Mouse (Mus musculus) common myeloid progenitor, adult 5-6 weeks (primary cell): Measurements from ENCODE around the gene Clec2g. TPM values are rescaled to one million over a fixed set of nuclear protein-coding genes. Genes with fewer than 3 reads are reported as not detected.
"Not testable (repeated sequence)": the region's sequence is repeated elsewhere in the genome, so short reads cannot be mapped to it uniquely, and the experiment has no call there.

Source experiments
- ATAC-seq: replicated peaks from 2 replicates; pipeline ENCODE4 v1.8.0; 2016; ENCODE audit warnings: low read depth, mild to moderate bottlenecking, moderate TSS enrichment, inconsistent platforms; ENCODE audit not compliant: poor library complexity, severe bottlenecking
- total RNA-seq: library from RNA; stranded (forward); fragments of 200-1000, 187-1606 nt; gene quantifications from 2 replicates; pipeline ENCODE4 v1.2.3, GENCODE M21; 2017

The Clec2g gene
- total RNA-seq = not detected in 2 replicates

GRCm38 (mm10) chr6:128934081-128934480, at the start of gene Clec2g:
Gene Clec2g, plus strand, starts transcription at chr6:128934381.
- ATAC-seq = not testable (repeated sequence)

GRCm38 (mm10) chr6:128887091-128887790, 46.9 kb upstream of the Clec2g start, which contains the start of gene Clec2i:
Gene Clec2i, plus strand, starts transcription at chr6:128887588.
- peak; percentile 45 for ATAC-seq

- peak; percentile 70 for ATAC-seq
Observed at GRCm38 (mm10) chr6:128888834-128889233, 45.3 kb upstream of the Clec2g start.

- ATAC-seq = peak; percentile 59
Observed at GRCm38 (mm10) chr6:128890948-128891355, 43.2 kb upstream of the Clec2g start, which contains the start of gene BC035044. Gene BC035044, minus strand, starts transcription at chr6:128891126.

- ATAC-seq = no peak
Observed at GRCm38 (mm10) chr6:128895404-128896001, 38.7 kb upstream of the Clec2g start.

GRCm38 (mm10) chr6:128900044-128900443, 34.1 kb upstream of the Clec2g start:
- ATAC-seq = peak; percentile 60; the same call in 1 of the 2 replicates

GRCm38 (mm10) chr6:128900796-128901552, 33.2 kb upstream of the Clec2g start:
- peak; percentile 58 for ATAC-seq

- peak; percentile 66 for ATAC-seq
Observed at GRCm38 (mm10) chr6:128913598-128914254, 20.5 kb upstream of the Clec2g start.

GRCm38 (mm10) chr6:128917322-128917721, 16.9 kb upstream of the Clec2g start:
- no peak for ATAC-seq

- ATAC-seq = no peak
Observed at GRCm38 (mm10) chr6:128933050-128933449, 1.1 kb upstream of the Clec2g start.

GRCm38 (mm10) chr6:128935889-128936665, 1.9 kb downstream of the Clec2g start:
- not testable (repeated sequence) for ATAC-seq

- no peak for ATAC-seq
Observed at GRCm38 (mm10) chr6:128941646-128942421, 7.7 kb downstream of the Clec2g start.

GRCm38 (mm10) chr6:128945564-128945963, 11.4 kb downstream of the Clec2g start:
- ATAC-seq = no peak

- ATAC-seq = peak; percentile 56; the same call in 1 of the 2 replicates
Observed at GRCm38 (mm10) chr6:128961110-128961509, 26.9 kb downstream of the Clec2g start.

GRCm38 (mm10) chr6:128962108-128962507, 27.9 kb downstream of the Clec2g start:
- peak; percentile 73 for ATAC-seq

- no peak for ATAC-seq
Observed at GRCm38 (mm10) chr6:128964519-128964918, 30.3 kb downstream of the Clec2g start.

- no peak for ATAC-seq
Observed at GRCm38 (mm10) chr6:128968463-128968862, 34.3 kb downstream of the Clec2g start.

- no peak for ATAC-seq
Observed at GRCm38 (mm10) chr6:128969741-128970140, 35.6 kb downstream of the Clec2g start.
